Mouse (Mus musculus) naive thymus-derived CD4-positive, alpha-beta T cell, adult 2 months (primary cell): Measurements from ENCODE around the gene Filip1l.
A peak's percentile ranks its signal among the peaks of the same experiment; 100 is the strongest.

Experiments used
- DNase-seq: peaks from one replicate; pipeline ENCODE4 v3.0.0-alpha.2; 2011; ENCODE audit warnings: low read depth

Filip1l gene

GRCm38 (mm10) chr16:57532081-57532493 lies 179.2 kb downstream of the Filip1l start:
- no peak for DNase-seq

GRCm38 (mm10) chr16:57534365-57534764 lies 181.5 kb downstream of the Filip1l start:
- DNase-seq: no peak

GRCm38 (mm10) chr16:57534811-57535210 lies 181.9 kb downstream of the Filip1l start:
- no peak for DNase-seq

GRCm38 (mm10) chr16:57536511-57536910 lies 183.6 kb downstream of the Filip1l start:
- no peak for DNase-seq

GRCm38 (mm10) chr16:57543243-57543642 lies 190.3 kb downstream of the Filip1l start:
- DNase-seq: no peak

GRCm38 (mm10) chr16:57544441-57544840 lies 191.5 kb downstream of the Filip1l start:
- no peak for DNase-seq

GRCm38 (mm10) chr16:57546355-57546754 lies 193.5 kb downstream of the Filip1l start:
- no peak for DNase-seq

GRCm38 (mm10) chr16:57548608-57549007 lies 195.7 kb downstream of the Filip1l start:
- no peak for DNase-seq

GRCm38 (mm10) chr16:57549061-57550037 lies 196.5 kb downstream of the Filip1l start:
- peak; percentile 83 for DNase-seq

GRCm38 (mm10) chr16:57550088-57550487 lies 197.2 kb downstream of the Filip1l start:
- DNase-seq: no peak

- DNase-seq: no peak
Measured at GRCm38 (mm10) chr16:57550817-57551216, 197.9 kb downstream of the Filip1l start.

GRCm38 (mm10) chr16:57551617-57552016 lies 198.7 kb downstream of the Filip1l start:
- DNase-seq: no peak

- no peak for DNase-seq
Measured at GRCm38 (mm10) chr16:57552709-57553108, 199.8 kb downstream of the Filip1l start.

- no peak for DNase-seq
Measured at GRCm38 (mm10) chr16:57553235-57553634, 200.3 kb downstream of the Filip1l start.

- no peak for DNase-seq
Measured at GRCm38 (mm10) chr16:57554886-57555400, 202.1 kb downstream of the Filip1l start.

GRCm38 (mm10) chr16:57555667-57556066 lies 202.8 kb downstream of the Filip1l start:
- DNase-seq: no peak

GRCm38 (mm10) chr16:57556244-57556643 lies 203.4 kb downstream of the Filip1l start:
- DNase-seq: peak; percentile 22

- no peak for DNase-seq
Measured at GRCm38 (mm10) chr16:57558258-57558657, 205.4 kb downstream of the Filip1l start.

GRCm38 (mm10) chr16:57560185-57560584 lies 207.3 kb downstream of the Filip1l start:
- no peak for DNase-seq

- DNase-seq: no peak
Measured at GRCm38 (mm10) chr16:57563453-57563852, 210.6 kb downstream of the Filip1l start.

- DNase-seq: no peak
Measured at GRCm38 (mm10) chr16:57564807-57565206, 211.9 kb downstream of the Filip1l start.

- DNase-seq: peak; percentile 29
Measured at GRCm38 (mm10) chr16:57566215-57566614, 213.3 kb downstream of the Filip1l start.

GRCm38 (mm10) chr16:57568648-57569404 lies 215.9 kb downstream of the Filip1l start:
- DNase-seq: no peak
